Mouse (Mus musculus): ENCODE data around the gene Krt87. TPM values are rescaled to one million over a fixed set of nuclear protein-coding genes. Genes with fewer than 3 reads are reported as not detected.
A peak's percentile ranks its signal among the peaks of the same experiment; 100 is the strongest.

The Krt87 gene
- total RNA-seq, 2 experiments from 2014 or later = not detected

DNA sequence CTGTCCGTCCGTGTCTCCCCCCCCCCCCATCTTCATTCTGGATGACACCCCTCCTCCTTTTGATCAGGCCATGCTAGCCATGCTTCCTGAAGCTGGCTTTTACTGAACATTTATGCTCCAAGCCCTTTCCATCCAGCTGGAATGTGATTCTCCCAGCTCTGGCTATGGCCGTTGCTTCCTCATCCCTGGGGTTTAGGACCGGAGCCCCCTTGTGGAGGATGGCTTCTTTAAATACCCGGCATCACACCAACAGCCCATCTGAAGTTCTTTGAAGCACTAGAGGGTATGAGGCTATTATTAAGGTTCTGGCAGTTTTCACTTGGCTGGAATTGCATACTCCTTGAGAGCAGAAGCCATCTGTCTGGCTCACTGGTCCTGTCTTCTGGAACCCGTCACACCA, 17.7 kb downstream of the Krt87 start:
- ATAC-seq (ENCODE audit: poor library complexity, severe bottlenecking) = no peak

DNA sequence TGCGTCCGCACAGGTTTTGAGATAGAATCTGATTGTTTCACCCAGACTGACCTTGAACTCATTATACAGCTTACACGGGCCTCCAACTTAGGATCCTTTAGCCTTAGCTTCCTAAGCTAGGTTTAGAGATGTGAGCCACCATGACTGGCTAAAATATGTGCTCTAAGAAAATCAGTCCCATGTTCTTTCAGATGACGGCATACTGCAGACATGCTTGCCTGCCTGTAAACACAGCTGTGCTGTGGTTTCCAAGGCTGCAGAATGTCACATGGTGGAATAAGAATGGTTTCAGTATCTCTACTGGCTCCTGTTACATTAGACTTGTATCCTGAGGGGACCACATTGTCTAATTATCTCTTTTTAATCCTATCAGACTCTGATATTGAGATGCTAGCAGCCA, 19.7 kb downstream of the Krt87 start:
- no peak for ATAC-seq (ENCODE audit: poor library complexity, severe bottlenecking)

DNA sequence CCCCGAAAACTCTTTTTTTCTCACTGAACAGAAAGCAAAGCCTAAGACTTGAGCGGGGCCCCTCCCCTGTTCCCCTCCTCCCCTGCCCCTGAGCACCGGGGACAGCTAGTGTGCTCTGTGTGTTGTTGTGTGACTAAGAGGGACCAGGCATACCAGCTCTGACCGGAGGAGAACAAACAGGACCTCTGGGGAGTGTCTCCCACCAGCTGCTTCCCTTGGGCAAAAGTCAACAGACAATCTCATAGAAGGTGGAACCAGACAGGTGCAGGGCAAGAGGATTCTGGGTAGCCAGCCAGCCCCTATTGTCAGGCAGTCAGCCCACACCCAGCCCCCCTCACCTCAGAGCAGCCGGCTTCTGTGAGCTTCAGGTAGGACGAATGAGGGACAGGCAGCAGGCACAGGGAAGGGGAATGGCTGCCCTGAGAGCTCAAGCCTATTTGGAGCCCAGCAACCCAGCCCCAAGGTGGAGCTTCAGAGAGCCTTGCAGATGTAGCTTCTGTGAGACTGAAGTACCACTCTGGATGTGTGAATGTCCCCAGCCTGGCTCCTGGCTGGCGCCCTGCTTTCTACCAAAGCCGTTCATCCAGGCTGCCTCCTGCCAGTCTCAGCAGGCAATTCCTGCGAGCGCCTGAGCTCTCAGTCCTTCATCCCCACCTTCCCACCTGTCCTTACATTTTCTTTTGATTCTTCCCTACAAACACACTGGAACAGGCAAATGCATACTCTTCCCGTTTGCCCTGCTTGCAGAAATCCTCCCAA, 23.6 kb downstream of the Krt87 start:
- no peak for ATAC-seq (ENCODE audit: poor library complexity, severe bottlenecking)

DNA sequence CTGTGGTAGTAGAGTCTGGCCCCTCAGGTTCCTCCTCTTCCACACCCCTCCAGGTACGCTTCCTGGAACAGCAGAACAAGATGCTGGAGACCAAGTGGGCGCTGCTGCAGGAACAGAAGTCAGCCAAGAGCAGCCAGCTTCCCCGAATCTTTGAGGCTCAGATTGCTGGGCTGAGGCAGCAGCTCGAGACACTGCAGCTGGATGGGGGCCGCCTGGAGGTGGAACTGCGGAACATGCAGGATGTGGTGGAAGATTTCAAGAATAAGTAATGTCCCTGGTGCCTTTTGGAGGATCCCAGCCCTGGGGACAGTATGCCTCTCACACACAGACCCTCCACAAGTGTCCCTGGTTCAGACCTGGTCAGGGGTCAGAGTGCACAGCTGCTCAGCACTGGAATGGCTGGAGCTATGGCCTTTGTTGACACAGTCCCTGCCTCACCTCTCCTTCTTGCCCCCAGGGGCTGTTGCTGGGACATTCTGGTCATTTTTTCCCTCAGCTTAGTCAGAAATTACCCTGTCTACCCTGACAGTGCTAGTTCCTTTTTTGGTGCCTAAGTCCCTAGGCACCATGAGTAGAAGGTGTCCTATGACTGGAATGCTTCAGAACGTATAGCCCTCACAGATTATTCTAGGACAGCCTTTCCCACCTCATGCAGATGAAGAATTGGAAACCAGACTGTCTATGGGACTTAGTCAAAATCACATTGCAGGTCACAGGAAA, 24.5 kb downstream of the Krt87 start:
- no peak for ATAC-seq (ENCODE audit: poor library complexity, severe bottlenecking)

DNA sequence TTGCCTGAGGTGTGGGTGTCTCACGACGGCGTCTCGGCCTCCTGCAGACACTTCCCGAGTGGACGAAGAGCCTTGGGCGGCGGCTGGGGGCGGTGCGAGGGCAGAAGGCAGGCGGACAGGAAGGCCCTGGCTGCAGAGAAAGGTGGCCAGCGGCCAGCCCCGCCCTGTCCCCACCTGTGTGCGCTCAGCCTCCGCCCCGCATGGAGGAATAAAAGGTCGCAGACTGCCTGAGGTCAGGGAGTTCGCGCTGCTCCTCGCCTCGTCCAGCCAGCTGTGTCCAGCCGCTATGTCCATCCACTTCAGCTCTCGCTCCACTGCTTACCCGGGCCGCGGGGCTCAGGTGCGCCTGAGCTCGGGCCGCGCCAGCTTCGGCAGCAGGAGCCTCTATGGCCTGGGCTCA, 26.4 kb downstream of the Krt87 start:
- ATAC-seq (ENCODE audit: poor library complexity, severe bottlenecking) = no peak

DNA sequence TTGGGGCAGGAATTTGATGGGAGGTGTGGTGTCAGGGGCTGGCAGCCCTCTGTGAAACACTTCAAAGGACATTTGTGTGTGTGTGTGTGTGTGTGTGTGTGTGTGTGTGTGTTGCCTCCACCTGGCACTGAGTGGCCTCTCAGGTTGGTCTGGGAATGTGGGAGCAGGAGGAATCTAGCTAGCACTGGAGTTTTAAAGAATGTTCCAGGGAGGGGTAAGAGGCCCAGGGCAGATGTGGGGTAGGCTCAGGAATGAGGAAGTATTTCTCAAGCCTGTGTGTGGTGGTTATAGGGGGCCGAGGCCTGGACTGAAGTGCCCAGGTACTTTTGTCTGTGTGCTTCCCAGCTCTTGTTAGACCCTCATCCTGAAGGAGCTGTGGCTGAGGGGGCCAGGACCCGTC, 27.8 kb downstream of the Krt87 start, which contains the start of gene Krt7:
Gene Krt7 (plus strand): TSS at position 269 of the 400 bp plus-strand sequence.
- peak; percentile 72 for ATAC-seq (ENCODE audit: poor library complexity, severe bottlenecking)

DNA sequence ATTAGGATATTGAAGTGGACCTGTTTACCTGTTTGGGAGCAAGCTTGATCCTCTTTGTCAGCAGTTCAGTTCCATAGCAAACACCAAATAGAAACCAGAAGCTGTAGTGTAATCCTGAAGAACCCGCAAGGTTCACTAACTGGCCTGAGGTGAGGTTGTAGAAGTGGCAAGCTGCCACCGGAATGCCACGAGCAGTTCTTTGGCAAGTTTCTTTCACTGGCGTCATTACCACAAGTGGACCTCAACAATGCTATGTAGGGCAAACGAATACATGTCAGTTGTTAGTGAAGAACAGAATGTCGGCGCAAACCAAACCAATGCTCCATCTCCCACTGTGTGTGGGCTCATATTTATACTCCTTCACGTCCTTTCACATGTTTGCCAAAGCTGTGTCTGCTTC, 40.3 kb downstream of the Krt87 start:
- no peak for ATAC-seq (ENCODE audit: poor library complexity, severe bottlenecking)

DNA sequence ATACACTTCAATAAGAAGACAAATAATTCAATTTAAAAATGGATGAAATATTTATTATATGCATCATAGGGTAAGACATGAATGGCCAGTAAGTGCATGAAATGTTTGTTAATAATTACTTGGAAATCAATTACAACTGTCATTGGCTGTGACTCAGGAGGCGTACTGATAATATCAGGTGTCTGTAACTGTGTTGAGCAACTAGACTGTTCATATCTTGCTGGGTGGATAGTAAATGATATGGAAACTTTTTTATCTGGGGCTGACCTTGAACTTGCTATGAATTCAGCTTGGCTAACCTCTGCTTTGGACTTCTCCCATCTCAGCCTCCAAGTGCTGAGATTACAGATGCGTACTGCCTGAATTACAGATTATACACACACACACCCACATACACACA, 40.9 kb downstream of the Krt87 start:
- no peak for ATAC-seq (ENCODE audit: poor library complexity, severe bottlenecking)

DNA sequence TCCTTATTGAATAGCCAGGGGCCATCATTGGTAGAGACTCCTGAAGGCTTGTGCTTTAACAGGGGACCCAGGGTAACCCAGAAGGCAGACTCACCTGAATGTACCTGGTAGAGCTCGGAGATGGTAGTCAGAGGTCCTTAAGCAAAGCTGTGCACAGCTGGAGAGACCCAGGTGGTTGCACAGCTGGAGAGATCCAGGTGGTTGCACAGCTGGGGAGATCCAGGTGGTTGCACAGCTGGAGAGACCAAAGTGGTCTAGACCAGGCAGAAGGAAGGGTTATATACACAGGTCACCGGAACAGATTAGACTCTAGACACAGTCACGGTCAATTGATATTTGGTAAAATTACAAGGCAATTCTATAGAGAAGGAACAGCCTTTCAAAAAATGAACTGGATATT, 41.7 kb downstream of the Krt87 start:
- no peak for ATAC-seq (ENCODE audit: poor library complexity, severe bottlenecking)

DNA sequence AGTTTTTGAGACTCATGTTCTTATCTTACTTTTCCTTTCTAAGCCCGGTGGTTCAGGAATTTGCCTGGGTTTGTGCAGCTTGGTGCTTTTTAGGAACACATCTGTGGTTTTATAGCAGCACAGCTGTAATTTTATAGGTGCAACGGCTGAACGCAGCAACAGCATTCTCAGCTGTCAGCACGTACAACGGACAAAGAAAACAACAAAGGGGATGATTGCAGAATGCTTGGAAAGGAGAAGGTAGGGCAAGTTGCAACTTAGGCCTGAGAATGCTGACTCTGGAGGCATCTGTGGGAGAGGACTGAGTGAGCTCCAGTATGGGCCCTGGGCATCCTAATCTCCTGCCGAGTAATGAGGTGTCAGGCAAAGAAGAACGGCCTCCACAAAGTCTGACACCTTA, 42.1 kb downstream of the Krt87 start:
- ATAC-seq (ENCODE audit: poor library complexity, severe bottlenecking) = no peak

DNA sequence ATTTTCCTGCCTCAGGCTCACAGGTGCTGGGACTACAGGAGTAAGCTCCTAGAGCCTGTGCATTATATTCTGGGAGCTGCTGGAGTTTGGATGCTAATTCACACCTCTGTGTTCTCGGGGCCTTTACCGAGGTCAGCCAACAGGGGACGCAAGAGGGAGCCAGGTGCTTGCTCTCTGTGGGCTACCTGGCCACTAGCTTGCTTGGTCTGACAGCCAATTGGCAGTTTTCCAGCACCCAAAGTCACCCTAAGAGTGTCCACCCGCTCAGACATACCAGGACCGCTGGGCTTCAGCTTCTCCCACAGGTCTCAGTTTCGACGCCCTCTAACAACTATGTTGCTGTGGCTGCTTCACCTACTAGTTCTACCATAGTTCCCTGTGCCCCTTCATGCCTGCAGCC, 43.7 kb downstream of the Krt87 start:
- no peak for ATAC-seq (ENCODE audit: poor library complexity, severe bottlenecking)

DNA sequence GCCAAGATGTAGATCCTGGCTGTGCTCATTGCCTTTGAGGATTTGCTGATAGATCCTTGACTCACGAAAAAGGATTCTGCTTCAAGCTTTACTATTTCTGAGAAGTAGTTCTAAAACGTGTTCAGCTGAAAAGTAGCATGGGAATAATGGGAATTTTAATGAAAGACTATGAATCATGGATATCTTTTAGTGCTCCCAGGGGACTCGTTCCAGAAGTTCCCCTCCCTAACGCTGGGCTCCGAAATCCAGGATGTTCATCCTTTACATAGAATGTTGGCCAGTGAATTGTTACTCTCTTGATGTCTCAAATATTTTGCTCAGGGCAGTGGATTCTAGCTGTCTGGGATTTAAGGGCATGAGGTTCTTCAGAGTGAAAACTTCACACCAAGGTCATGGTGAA, 46.4 kb downstream of the Krt87 start:
- ATAC-seq (ENCODE audit: poor library complexity, severe bottlenecking) = no peak

DNA sequence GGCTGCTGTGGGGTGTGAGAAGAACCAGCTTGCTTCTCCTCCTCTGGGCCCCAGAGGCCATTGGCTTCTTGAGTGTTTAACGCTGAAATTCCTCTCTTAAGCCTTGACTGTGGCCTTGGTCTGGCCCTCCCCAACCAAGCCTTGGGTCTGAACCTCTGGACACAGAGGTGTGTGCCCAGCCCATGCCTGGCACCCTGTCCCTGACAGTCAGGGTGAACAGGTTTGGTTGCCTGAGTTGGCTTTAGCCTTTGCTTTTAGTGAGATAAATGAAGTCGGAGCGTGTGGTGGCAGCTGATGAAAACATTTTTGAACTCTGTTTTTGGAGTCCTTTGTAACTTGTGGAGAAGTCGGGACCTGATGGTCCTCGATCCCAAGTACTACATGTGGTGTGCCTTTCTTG, 48.4 kb downstream of the Krt87 start:
- ATAC-seq (ENCODE audit: poor library complexity, severe bottlenecking) = no peak

DNA sequence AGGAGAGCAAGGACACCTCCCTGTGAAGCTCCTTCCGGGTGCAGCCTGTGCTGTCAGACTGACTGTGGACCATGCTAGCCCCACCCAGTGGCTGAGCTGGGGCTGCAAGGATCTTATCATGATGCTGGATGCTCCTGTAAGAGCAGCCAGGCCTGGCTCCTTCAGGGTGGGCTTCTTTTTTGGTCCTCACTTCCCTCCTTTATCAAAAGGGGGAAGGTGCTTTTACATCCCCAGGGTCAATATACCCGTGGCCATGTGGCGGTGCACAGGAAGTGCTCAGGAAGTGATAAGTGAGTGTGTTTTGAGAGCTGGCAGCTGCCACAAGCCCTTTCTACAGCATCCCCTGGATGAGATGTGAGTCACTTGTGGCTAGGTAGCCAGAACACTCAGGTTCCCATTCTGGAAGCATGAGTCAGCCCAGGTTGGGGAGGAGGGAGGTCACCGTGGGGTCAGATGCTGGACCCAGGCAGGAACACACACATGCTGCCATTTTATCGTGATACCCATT, 50.5 kb downstream of the Krt87 start:
- ATAC-seq (ENCODE audit: poor library complexity, severe bottlenecking) = peak; percentile 65

DNA sequence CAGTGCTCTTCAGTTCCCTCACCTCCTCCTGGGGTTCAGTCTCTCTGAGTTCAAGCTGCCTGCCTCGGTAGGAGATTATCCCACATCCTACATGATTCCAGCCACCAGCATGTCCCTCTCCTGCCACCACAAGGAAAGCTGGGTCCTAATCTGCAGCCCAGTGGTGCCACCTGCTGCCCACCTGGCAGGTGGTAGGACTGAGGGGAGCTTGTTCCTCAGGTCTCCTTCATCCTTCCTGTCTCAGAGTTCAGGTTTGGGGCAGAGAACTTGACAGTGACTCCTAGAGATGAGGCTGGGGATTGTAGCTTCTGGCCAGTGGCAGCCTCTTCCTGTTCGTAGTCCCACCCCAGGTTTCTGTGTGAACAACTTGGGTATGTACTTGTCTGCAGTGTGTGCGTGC, 51.4 kb downstream of the Krt87 start:
- peak; percentile 49 for ATAC-seq (ENCODE audit: poor library complexity, severe bottlenecking)

DNA sequence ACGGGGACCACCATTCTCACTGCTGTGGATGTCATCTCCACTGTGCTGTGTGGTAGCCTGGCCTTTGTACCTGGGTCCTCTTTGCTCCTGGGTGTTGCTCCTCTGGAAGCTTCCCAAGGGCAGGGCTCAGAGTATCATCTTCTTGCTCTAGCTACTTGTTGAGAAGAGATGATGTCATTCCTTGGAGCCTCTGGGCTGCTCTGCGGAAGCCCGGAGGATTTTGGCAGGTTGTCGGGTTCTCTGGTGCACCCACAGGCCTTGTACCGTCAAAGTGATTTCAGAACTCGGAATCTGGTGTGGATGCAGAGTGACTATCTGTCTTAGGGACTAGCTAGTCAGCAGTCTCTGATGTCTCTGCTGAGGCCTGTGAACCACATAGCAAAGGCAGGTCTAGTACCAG, 53.5 kb downstream of the Krt87 start:
- ATAC-seq (ENCODE audit: poor library complexity, severe bottlenecking) = no peak

DNA sequence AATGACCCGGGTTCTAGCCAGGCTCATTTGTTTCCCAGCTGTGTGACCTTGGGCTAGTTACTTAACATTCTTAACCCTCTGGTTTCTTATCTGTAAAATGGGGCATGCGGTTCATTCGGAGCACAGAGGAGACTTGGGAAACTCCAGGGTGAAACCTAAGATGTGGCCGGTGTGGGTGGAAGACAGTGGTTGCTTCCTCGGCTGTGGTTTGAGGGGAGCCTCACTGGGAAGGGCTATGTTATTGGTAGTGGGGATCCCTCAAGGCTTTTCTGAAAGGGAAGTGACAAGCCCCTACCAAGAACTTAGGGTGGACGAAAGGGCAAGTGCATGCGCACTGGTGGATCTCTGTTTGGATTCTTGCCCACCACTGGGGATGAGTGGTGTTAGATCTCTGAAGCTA, 54.0 kb downstream of the Krt87 start:
- ATAC-seq (ENCODE audit: poor library complexity, severe bottlenecking) = 0 out of 2 replicates have a peak, but pooled peaks have one; percentile 16

DNA sequence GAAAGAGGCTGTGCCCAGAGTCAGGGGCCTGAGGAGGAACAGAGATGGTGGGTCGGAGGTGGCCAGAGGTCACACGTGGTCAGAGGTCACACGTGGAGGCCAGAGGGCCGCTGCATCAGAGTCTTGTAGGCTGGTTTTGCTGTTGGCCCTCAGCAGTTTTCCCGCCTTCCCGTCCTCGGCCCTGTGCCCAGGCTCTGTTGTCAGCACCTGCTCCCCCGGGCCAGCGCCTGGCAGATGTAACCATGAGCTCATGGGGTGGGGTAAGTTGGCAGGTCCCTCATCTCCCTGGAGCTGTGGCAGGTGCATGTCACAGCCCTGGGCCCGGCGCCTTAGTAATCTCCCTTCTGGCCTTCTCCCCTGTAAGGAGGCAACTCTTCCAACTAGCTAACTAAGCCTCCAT, 55.8 kb downstream of the Krt87 start:
- no peak for ATAC-seq (ENCODE audit: poor library complexity, severe bottlenecking)

DNA sequence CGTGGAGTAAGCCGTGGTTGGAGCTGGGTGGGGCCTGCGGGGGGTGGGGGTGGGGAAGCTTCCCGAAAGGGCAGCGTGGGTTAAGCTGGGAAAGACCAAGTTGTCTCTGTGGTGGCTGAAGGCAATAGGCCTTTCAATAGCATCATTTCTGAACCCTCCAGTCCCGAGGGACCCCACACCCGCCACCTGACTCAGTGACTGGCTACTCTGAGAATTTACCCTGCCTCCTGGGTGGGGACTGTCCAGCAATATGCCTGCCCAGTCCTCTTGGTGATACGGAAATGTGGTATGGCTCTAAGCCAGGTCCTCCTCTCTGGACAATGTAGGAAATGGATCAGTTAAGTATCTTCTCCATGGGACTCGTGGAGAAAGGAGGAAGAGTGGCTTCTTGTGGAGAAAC, 56.8 kb downstream of the Krt87 start:
- peak; percentile 31 for ATAC-seq (ENCODE audit: poor library complexity, severe bottlenecking)

Measured in megakaryocyte, adult 5-6 weeks (primary cell).